Mouse (Mus musculus) E14TG2a.4 (cell line): ENCODE results near the gene Oma1.

Source experiments
- CTCF ChIP-seq: conservative IDR thresholded peaks from 2 replicates; pipeline ENCODE4 v1.5.1; 2014; ENCODE audit warnings: low read length
- NANOG ChIP-seq: IDR thresholded peaks from 2 replicates; pipeline ENCODE4 v1.6.1; 2014; ENCODE audit warnings: borderline replicate concordance, low read length, mixed read lengths
- POU5F1 ChIP-seq: IDR thresholded peaks from 2 replicates; pipeline ENCODE4 v1.6.1; 2014; ENCODE audit warnings: low read length, borderline replicate concordance

- TF ChIP-seq CTCF (no peak), NANOG (no peak), POU5F1 (no peak)
Observed at GRCm38 (mm10) chr4:103388530-103389178, 75.0 kb downstream of the Oma1 start.
